Mouse (Mus musculus): ENCODE measurements at regions not wholly inside any gene's neighbourhood (a gene's known extent, or its start where the extent isn't known, plus 50 kb on each side); places are given as distances from the start of the nearest gene placed in this dataset.
A peak's percentile ranks its signal among the peaks of the same experiment; 100 is the strongest.

- DNase-seq: no peak
Measured at GRCm38 (mm10) chr4:135036764-135037163, 83.7 kb upstream of the Runx3 start.

GRCm38 (mm10) chr4:135039234-135039633 is 81.2 kb upstream of the Runx3 start:
- no peak for DNase-seq

GRCm38 (mm10) chr4:135041921-135042320 is 78.5 kb upstream of the Runx3 start:
- no peak for DNase-seq

GRCm38 (mm10) chr4:135042501-135042900 is 78.0 kb upstream of the Runx3 start:
- DNase-seq: no peak

- DNase-seq: no peak
Measured at GRCm38 (mm10) chr4:135045054-135045453, 75.4 kb upstream of the Runx3 start.

- no peak for DNase-seq
Measured at GRCm38 (mm10) chr4:135046619-135047018, 73.8 kb upstream of the Runx3 start.

GRCm38 (mm10) chr4:135047251-135047650 is 73.2 kb upstream of the Runx3 start:
- no peak for DNase-seq

GRCm38 (mm10) chr4:135047771-135048170 is 72.7 kb upstream of the Runx3 start:
- DNase-seq: no peak

- no peak for DNase-seq
Measured at GRCm38 (mm10) chr4:135049924-135050323, 70.5 kb upstream of the Runx3 start.

- DNase-seq: no peak
Measured at GRCm38 (mm10) chr4:135051466-135051865, 69.0 kb upstream of the Runx3 start.

GRCm38 (mm10) chr4:135053585-135053984 is 66.9 kb upstream of the Runx3 start:
- DNase-seq: no peak

GRCm38 (mm10) chr4:135054353-135054752 is 66.1 kb upstream of the Runx3 start:
- no peak for DNase-seq

GRCm38 (mm10) chr4:135056371-135056770 is 64.1 kb upstream of the Runx3 start:
- no peak for DNase-seq

GRCm38 (mm10) chr4:135057286-135057685 is 63.2 kb upstream of the Runx3 start:
- no peak for DNase-seq

- DNase-seq: no peak
Measured at GRCm38 (mm10) chr4:135058895-135059294, 61.6 kb upstream of the Runx3 start.

- DNase-seq: no peak
Measured at GRCm38 (mm10) chr4:135061030-135061743, 59.3 kb upstream of the Runx3 start.

- DNase-seq: peak; percentile 56
Measured at GRCm38 (mm10) chr4:135066766-135067479, 53.5 kb upstream of the Runx3 start.

- no peak for DNase-seq
Measured at GRCm38 (mm10) chr4:135067805-135068204, 52.6 kb upstream of the Runx3 start.

- no peak for DNase-seq
Measured at GRCm38 (mm10) chr4:135069818-135070217, 50.6 kb upstream of the Runx3 start.
